Comparison of ENCODE assay signal across 11 mouse cellular contexts in genomic region chr5:103691171-103691570, GRCm38 (mm10). TPM values are rescaled to one million over a fixed set of nuclear protein-coding genes. Genes with fewer than 3 reads are reported as not detected.
DNase-seq lines count a peak whose midpoint lies in the region; ATAC-seq and TF ChIP-seq lines count a peak whose summit lies in the region.
"Had no signal": no experiment of that assay in that cellular context is flagged by ENCODE, and none has a peak within 500 bp of the region (broad histone marks: within the 10 kb centered on the region; RNA-seq: fewer than 3 reads in every experiment).

No protein-coding gene starts in this region.

- H3K4me3 ChIP-seq in kidney, embryonic 15.5 days (replicated peaks) = peak overlapping the region; percentile 62; the same call in 1 of the 2 replicates
- peak overlapping the region; percentile 72 for H3K4me3 ChIP-seq in intestine, postnatal 0 days (ENCODE audit: low read depth, low read length)

- peaks cover 26% of the 10 kb centered on the region for H3K27me3 ChIP-seq in kidney, embryonic 15.5 days
- H3K27me3 ChIP-seq in intestine, postnatal 0 days (replicated peaks; ENCODE audit: control insufficient read depth, insufficient read depth, low read length) = peaks cover 9% of the 10 kb centered on the region; the same call in 1 of the 2 replicates

- no peak overlapping the region for H3K27ac ChIP-seq in kidney, embryonic 15.5 days
- no peak overlapping the region for H3K27ac ChIP-seq in intestine, postnatal 0 days (ENCODE audit: low read depth, low read length)
- H3K27ac ChIP-seq: hindbrain, embryonic 12.5 days; limb, embryonic 15.5 days had no signal

- H3K4me2 ChIP-seq in kidney, embryonic 15.5 days = peak overlapping the region; percentile 100
- H3K4me2 ChIP-seq in intestine, postnatal 0 days (replicated peaks; ENCODE audit: low read depth) = peak overlapping the region; percentile 100; the same call in 1 of the 2 replicates

- DNase-seq in kidney, adult 8-10 months = no peak
- DNase-seq in thymus, postnatal 14 days = peak; percentile 24
- no peak for DNase-seq in thymus, postnatal 25 days
- DNase-seq in adrenal gland, adult 18-20 months (ENCODE audit: low spot score in 2 of 2) = no peak

- H3K36me3 ChIP-seq in kidney, embryonic 15.5 days = no peaks in the 10 kb centered on the region
- no peaks in the 10 kb centered on the region for H3K36me3 ChIP-seq in intestine, postnatal 0 days (ENCODE audit: control insufficient read depth, insufficient read depth)
- H3K36me3 ChIP-seq: hindbrain, embryonic 12.5 days; limb, embryonic 15.5 days had no signal

- H3K4me1 ChIP-seq in kidney, embryonic 15.5 days = peaks cover 20% of the 10 kb centered on the region
- H3K4me1 ChIP-seq in intestine, postnatal 0 days (replicated peaks; ENCODE audit: control insufficient read depth, insufficient read depth, low read length) = no peaks in the 10 kb centered on the region

- no peaks in the 10 kb centered on the region for H3K9me3 ChIP-seq in kidney, embryonic 15.5 days (replicated peaks)
- H3K9me3 ChIP-seq in intestine, postnatal 0 days (ENCODE audit: control insufficient read depth) = no peaks in the 10 kb centered on the region
- H3K9me3 ChIP-seq: hindbrain, embryonic 12.5 days; limb, embryonic 15.5 days had no signal

- ATAC-seq in kidney, embryonic 15.5 days (replicated peaks; ENCODE audit: low FRiP score) = no peak
- no peak for ATAC-seq in intestine, postnatal 0 days
- no peak for ATAC-seq in megakaryocyte progenitor cell, adult 5-6 weeks (replicated peaks; ENCODE audit: poor library complexity)

- peak; percentile 48 for TF ChIP-seq CTCF in intestine, postnatal 0 days (IDR thresholded peaks at IDR 0.05; ENCODE audit: low read depth)

- no peak overlapping the region for H3K9ac ChIP-seq in kidney, embryonic 15.5 days
- H3K9ac ChIP-seq in intestine, postnatal 0 days (ENCODE audit: low read depth, low read length) = no peak overlapping the region
- H3K9ac ChIP-seq: hindbrain, embryonic 12.5 days; limb, embryonic 15.5 days had no signal

RNA-seq across cellular contexts. Expression of gene Aff1, which starts 1.0 kb away (rescaled TPM):
- polyA plus RNA-seq in kidney, embryonic 15.5 days (2015; fragmentation: Nextera tagmentation; extraction: Ambion mirVana) = 12.2 and 12.3 TPM in 2 replicates
- polyA plus RNA-seq in intestine, postnatal 0 days (2015; fragmentation: Nextera tagmentation; extraction: Ambion mirVana) = 5.8 and 6.8 TPM in 2 replicates
- total RNA-seq in megakaryocyte progenitor cell, adult 5-6 weeks (2015) = 78.6 and 86.8 TPM in 2 replicates
- 34.1 and 44.3 TPM in 2 replicates for total RNA-seq in megakaryocyte progenitor cell, adult 5-6 weeks (2017)
- 10 to 100 TPM; 40.3 to 43.8 TPM for total RNA-seq in adrenal gland, adult 18-20 months (2021)

RNA-seq across cellular contexts. Expression of gene 1700016H13Rik, which starts 35.4 kb away (rescaled TPM):
- polyA plus RNA-seq in kidney, embryonic 15.5 days (2015; fragmentation: Nextera tagmentation; extraction: Ambion mirVana) = 0.22 TPM in 1 of 2 replicates, not detected in the other
- polyA plus RNA-seq in intestine, postnatal 0 days (2015; fragmentation: Nextera tagmentation; extraction: Ambion mirVana) = 0.23 TPM in 1 of 2 replicates, not detected in the other
- total RNA-seq in megakaryocyte progenitor cell, adult 5-6 weeks (2015) = 0.12 TPM in 1 of 2 replicates, not detected in the other
- not detected in 2 replicates for total RNA-seq in megakaryocyte progenitor cell, adult 5-6 weeks (2017)
- total RNA-seq in adrenal gland, adult 18-20 months (2021) = not detected
- total RNA-seq: layer of hippocampus, adult 8-10 months had no signal
- polyA plus RNA-seq: cortical plate, adult 2 months; hindbrain, embryonic 12.5 days had no signal
